Mouse (Mus musculus) bone marrow macrophage, adult 2 months (primary cell): ENCODE results near the gene Gdf15.

Experiments used
- CTCF ChIP-seq: IDR thresholded peaks from 2 replicates; pipeline ENCODE4 v1.5.1; 2012; ENCODE audit warnings: low read depth, mild to moderate bottlenecking, low read length, moderate library complexity
- POLR2A ChIP-seq: IDR thresholded peaks from 2 replicates; pipeline ENCODE4 v1.6.1; 2012; ENCODE audit warnings: mild to moderate bottlenecking, low read depth, low read length, borderline replicate concordance

DNA sequence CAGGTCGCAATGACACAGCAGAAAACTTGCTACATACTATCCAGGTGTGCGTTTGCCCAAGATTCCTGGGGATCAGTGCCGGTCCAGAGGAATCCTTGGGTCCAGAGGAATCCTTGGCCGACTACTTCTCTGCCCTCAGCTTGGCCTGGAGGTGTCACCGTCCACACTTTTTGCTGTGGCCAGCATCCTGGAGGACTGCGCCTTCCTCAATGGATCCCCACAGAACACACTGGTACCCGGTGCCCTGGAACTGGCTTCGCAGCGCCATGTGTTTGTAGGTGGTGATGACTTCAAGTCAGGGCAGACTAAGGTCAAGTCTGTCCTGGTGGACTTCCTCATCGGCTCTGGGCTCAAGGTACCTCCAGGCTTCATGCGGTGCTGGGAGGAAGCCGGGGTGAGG, 36.4 kb downstream of the Gdf15 start:
- TF ChIP-seq CTCF (no peak), POLR2A (no peak)
